Mouse (Mus musculus) heart, embryonic 12.5 days (tissue): Measurements from ENCODE around the gene Zfp763. TPM values are rescaled to one million over a fixed set of nuclear protein-coding genes. Genes with fewer than 3 reads are reported as not detected.

ENCODE experiments used
- ATAC-seq: fragments of 200-750 bp; cut with Nextera tagmentation; 2 replicates; pipeline ENCODE4 v1.8.0; 2017; ENCODE audit warnings: moderate TSS enrichment, moderate library complexity; ENCODE audit not compliant: insufficient number of reproducible peaks, low FRiP score
- H3K27ac ChIP-seq: fragments of 300-500 bp; sonication (generic); 2 replicates; pipeline ENCODE4 v1.5.1; 2016; ENCODE audit warnings: mild to moderate bottlenecking, moderate library complexity; ENCODE audit not compliant: poor library complexity, severe bottlenecking
- H3K27me3 ChIP-seq: fragments of 300-500 bp; sonication (generic); replicated peaks from 2 replicates; pipeline ENCODE4 v1.6.1; 2016; ENCODE audit warnings: mild to moderate bottlenecking, moderate library complexity
- H3K36me3 ChIP-seq: fragments of 300-500 bp; sonication (generic); 2 replicates; pipeline ENCODE4 v1.6.1; 2016; ENCODE audit warnings: mild to moderate bottlenecking, moderate library complexity
- H3K4me1 ChIP-seq: fragments of 300-500 bp; sonication (generic); replicated peaks from 2 replicates; pipeline ENCODE4 v1.6.1; 2016; ENCODE audit warnings: mild to moderate bottlenecking
- H3K4me2 ChIP-seq: fragments of 300-500 bp; sonication (generic); 2 replicates; pipeline ENCODE4 v1.6.1; 2016; ENCODE audit warnings: mild to moderate bottlenecking, moderate library complexity
- H3K4me3 ChIP-seq: fragments of 300-500 bp; sonication (generic); 2 replicates; pipeline ENCODE4 v1.5.1; 2016; ENCODE audit warnings: mild to moderate bottlenecking
- H3K9ac ChIP-seq: fragments of 300-500 bp; sonication (generic); 2 replicates; pipeline ENCODE4 v1.6.1; 2016; ENCODE audit warnings: mild to moderate bottlenecking, moderate library complexity
- H3K9me3 ChIP-seq: fragments of 300-500 bp; sonication (generic); replicated peaks from 2 replicates; pipeline ENCODE4 v1.6.1; 2016; ENCODE audit warnings: mild to moderate bottlenecking, moderate library complexity
- WGBS: fragments of 180-500 bp; shearing (Covaris S2); methylation state at CpG from one replicate; pipeline ENCODE4 v1.1.7; 2016; 5-methylcytosine and 5-hydroxymethylcytosine counted together
- polyA plus RNA-seq: library from polyadenylated mRNA; unstranded; fragments of >200 nt; fragmentation: Nextera tagmentation; extraction: Ambion mirVana; gene quantifications from 2 replicates; pipeline ENCODE4 v1.2.1, GENCODE M21; 2016

Gene Zfp763
- polyA plus RNA-seq, 1 experiment from 2014 or later = 6.5 TPM

- WGBS = 69% methylated on average over 4 of the region's 4 CpGs
- Histone ChIP-seq H3K9me3 (no peaks in the 10 kb centered on the region), H3K4me3 (no peak overlapping the region), H3K4me2 (no peak overlapping the region), H3K27me3 (no peaks in the 10 kb centered on the region), H3K36me3 (no peaks in the 10 kb centered on the region), H3K9ac (no peak overlapping the region), H3K27ac (no peak overlapping the region), H3K4me1 (no peaks in the 10 kb centered on the region)
- no peak for ATAC-seq
Measured at GRCm38 (mm10) chr17:32986301-32986700, 46.9 kb downstream of the Zfp763 start.

- Histone ChIP-seq H3K27ac (no peak overlapping the region), H3K4me3 (no peak overlapping the region), H3K4me2 (no peak overlapping the region), H3K27me3 (no peaks in the 10 kb centered on the region), H3K36me3 (peaks cover 31% of the 10 kb centered on the region), H3K9me3 (peaks cover 12% of the 10 kb centered on the region; the same call in 1 of the 2 replicates), H3K4me1 (no peaks in the 10 kb centered on the region), H3K9ac (no peak overlapping the region)
- ATAC-seq = no peak
- 67% methylated on average over 4 of the region's 4 CpGs for WGBS
Measured at GRCm38 (mm10) chr17:32981361-32981760, 51.8 kb downstream of the Zfp763 start.

Other genes starting within 250 kb of the Zfp763 start
- gene Zfp871, start 245.1 kb downstream of the Zfp763 start, polyA plus RNA-seq = 27.6 and 28.5 TPM in 2 replicates
- 0.96 and 1.7 TPM in 2 replicates for gene Zfp811, start 223.5 kb downstream of the Zfp763 start, polyA plus RNA-seq
- gene Zfp799, start 203.1 kb downstream of the Zfp763 start, polyA plus RNA-seq = 8.7 and 8.8 TPM in 2 replicates
- 5.3 and 6.2 TPM in 2 replicates for gene Zfp870, start 141.8 kb downstream of the Zfp763 start, polyA plus RNA-seq
- not detected in 2 replicates for gene Cyp4f14, start 116.1 kb downstream of the Zfp763 start, polyA plus RNA-seq
- 9.7 and 10.9 TPM in 2 replicates for gene Cyp4f13, start 86.0 kb downstream of the Zfp763 start, polyA plus RNA-seq
- gene Zfp472, start 67.6 kb downstream of the Zfp763 start, polyA plus RNA-seq = 5.7 and 6.2 TPM in 2 replicates
- gene Zfp952, start 40.3 kb downstream of the Zfp763 start, polyA plus RNA-seq = 6.7 and 8.0 TPM in 2 replicates
- gene 4921501E09Rik, start 34.7 kb upstream of the Zfp763 start, polyA plus RNA-seq = not detected in 2 replicates
- 4.4 and 4.7 TPM in 2 replicates for gene Zfp563, start 55.9 kb upstream of the Zfp763 start, polyA plus RNA-seq
- not detected in 2 replicates for gene Morc2b, start 106.3 kb upstream of the Zfp763 start, polyA plus RNA-seq
- gene Olfr55, start 135.0 kb upstream of the Zfp763 start, polyA plus RNA-seq = not detected in 2 replicates
- not detected in 2 replicates for gene Olfr239, start 157.9 kb upstream of the Zfp763 start, polyA plus RNA-seq
- gene Olfr1564, start 188.3 kb upstream of the Zfp763 start, polyA plus RNA-seq = 0.05 TPM in 1 of 2 replicates, not detected in the other
- 13.0 and 15.3 TPM in 2 replicates for gene Zfp955a, start 221.7 kb upstream of the Zfp763 start, polyA plus RNA-seq
- gene Olfr63, start 231.3 kb upstream of the Zfp763 start, polyA plus RNA-seq = not detected in 2 replicates